Mouse (Mus musculus) retina, embryonic 14.5 days (tissue): ENCODE results near the gene Cad.

ENCODE experiments used
- DNase-seq: peaks from one replicate; pipeline ENCODE4 v3.0.0-alpha.2; 2015; ENCODE audit warnings: low spot score

Gene Cad

DNA sequence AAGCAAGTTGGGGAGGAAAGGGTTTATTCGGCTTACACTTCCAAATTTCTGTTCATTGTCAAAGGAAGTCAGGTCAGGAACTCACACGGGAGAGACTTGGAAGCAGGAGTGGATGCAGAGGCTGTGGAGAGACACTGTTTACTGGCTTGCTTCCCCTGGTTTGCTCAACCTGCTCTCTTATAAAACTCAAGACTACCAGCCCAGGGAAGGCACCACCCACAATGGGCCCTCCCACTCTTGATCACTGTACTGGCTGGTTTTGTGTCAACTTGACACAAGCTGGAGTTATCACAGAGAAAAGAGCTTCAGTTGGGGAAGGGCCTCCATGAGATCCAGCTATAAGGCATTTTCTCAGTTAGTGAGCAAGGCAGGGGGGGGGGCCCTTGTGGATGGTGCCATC lies 16.5 kb downstream of the Cad start:
- no peak for DNase-seq

- no peak for DNase-seq
Measured at GRCm38 (mm10) chr5:31071821-31072220, 17.2 kb downstream of the Cad start.

DNA sequence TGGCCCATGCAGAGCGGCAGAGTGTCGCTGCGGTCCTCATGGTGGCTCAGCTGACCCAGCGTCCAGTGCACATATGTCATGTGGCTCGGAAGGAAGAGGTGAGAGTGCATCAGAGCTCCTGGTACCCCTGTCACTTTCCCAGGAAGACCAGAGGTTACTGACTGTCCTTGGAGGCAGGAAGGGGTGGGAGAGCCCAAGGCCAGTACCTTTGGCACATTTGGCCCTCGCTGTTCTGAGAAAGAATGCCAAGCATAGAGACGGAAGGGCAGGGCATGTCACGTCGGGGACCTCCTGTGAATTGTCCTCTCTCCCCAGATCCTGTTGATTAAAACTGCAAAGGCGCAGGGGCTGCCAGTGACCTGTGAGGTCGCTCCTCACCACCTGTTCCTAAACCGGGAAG lies 18.6 kb downstream of the Cad start:
- no peak for DNase-seq

DNA sequence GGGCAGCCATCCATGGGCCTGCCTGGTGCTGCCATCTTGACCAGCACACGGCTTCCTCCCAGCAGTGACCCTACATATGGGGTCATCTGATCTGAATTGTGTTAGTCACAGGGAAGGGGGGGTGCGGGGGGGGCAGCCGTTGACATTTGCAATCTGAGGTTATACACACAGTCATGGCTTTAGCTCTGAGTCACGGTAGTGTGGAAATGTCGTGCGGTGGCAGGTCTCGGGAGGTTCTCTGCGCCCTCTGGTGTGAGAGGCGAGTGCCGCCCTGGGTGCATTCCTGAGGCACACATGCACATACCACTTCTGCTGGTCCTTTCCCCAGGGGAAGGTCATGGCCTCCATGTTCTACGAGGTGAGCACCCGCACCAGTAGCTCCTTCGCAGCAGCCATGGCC lies 21.8 kb downstream of the Cad start:
- no peak for DNase-seq

- no peak for DNase-seq
Measured at GRCm38 (mm10) chr5:31080059-31080794, 25.6 kb downstream of the Cad start.

- no peak for DNase-seq
Measured at GRCm38 (mm10) chr5:31080795-31081164, 26.2 kb downstream of the Cad start.

DNA sequence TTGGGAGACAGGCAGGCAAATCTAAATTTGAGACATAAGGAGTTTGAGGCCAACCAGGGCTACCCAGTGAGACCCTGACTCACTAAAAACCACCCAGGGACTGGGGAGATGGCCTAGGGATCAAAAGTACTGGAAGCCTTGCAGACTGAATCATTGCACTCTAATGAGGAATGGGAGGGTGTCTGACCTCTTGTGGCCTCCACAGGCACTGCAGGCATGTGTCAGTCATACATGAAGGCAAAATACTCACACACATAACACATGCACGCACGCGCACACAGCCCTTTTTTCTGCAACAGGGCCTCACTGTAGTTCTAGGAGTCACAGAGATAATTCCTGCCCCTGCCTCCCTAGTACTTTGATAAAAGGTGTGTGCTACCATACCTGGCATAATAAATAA lies 26.8 kb downstream of the Cad start:
- DNase-seq: peak; percentile 72

DNA sequence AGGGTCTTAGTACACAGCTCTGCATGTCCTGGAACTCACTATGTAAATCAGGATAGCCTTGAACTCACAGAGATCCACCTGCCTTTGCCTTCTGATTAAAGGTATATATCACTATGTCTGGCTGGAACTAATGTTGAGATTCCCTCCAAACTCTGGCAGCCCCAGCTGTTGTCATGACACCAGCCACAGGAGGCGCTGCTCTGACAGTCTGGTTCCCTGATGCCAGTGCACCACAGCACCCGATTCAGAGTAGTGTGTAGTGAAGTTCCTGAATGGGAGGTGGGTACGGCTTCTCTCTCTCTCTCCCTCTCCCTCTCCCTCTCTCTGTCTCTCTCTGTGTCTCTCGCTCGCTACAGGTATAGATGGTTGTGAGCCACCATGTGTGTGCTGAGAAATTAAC lies 27.8 kb downstream of the Cad start:
- DNase-seq: peak; percentile 63

GRCm38 (mm10) chr5:31082935-31083625 lies 28.5 kb downstream of the Cad start:
- DNase-seq: peak; percentile 7

DNA sequence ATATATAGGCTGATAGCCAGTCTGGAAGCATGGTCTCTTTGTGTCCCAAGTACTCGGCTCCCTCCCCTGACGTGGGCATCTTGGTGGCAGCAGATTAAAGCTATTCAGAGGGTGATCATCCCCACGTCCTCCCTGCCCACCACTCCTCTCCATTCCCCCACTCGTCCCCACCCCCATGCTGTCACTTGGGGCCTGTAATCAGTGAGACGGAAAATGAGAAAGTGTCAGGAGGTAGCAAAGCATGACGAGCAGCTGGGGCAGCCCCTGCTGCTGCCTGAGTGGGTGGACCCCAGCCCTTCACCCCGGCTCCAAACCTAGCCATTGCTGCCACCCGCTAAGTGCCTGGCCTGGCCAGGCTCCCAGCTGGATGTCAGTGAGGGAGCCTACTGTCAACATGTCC lies 29.4 kb downstream of the Cad start:
- DNase-seq: peak; percentile 47

DNA sequence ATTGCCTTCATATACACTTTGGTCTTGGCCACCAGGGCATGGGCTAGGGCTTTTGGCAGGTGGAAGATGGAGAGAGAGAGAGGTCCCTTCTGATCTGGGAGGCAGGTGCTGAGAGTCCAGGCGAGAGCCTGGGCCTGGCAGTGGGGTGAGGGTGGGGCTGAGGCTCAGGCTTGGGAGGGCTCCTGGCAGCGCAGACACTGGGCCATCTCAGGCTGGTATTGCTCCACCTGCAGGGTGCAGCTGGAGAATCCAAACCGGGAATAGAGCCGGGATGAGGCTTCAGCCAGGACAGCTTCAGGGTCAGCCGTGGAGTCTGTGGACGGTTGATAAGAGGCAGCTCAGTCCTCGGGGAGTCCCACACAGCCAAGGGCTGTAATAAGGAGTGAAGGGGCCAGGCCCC lies 32.0 kb downstream of the Cad start:
- DNase-seq: no peak

GRCm38 (mm10) chr5:31087131-31087530 lies 32.6 kb downstream of the Cad start:
- DNase-seq: no peak

DNA sequence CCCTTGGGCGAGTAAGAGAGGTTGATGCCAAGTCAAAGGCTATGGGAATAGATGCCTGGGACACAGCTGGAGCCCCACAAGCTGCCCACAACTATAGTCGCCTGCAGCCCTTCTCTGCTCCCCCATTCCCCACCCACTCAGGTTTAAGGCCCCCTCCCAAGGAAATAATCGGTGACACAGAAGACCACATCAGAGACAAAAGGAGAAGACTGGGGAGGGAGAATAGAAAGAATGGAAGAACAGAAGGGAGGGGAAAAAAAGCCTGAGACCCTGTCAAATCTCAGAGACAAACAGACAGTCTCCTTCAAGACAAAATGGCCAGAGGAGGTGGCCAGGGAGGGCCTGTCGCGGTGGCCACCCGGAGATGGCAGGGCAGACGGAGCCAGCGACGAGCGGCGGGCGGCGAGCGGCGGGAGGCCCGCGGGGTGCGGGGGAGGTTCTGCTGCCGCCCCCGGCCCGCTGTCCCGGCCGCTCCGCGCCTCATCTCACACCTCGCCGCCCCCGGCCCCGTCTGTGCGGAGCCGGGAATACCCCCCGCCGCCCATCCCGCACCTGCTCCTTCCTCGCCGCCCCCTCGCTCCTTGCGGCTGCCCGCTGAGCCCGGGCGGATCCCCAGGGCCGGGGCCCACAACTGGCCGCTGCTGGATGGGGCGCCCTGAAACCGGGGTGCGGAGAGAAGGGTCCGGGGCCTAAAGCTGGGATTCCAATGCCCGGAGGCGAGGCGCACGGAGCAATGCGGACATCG lies 37.8 kb downstream of the Cad start:
- peak; percentile 18 for DNase-seq

GRCm38 (mm10) chr5:31093151-31094041 lies 38.8 kb downstream of the Cad start:
- peak; percentile 58 for DNase-seq

DNA sequence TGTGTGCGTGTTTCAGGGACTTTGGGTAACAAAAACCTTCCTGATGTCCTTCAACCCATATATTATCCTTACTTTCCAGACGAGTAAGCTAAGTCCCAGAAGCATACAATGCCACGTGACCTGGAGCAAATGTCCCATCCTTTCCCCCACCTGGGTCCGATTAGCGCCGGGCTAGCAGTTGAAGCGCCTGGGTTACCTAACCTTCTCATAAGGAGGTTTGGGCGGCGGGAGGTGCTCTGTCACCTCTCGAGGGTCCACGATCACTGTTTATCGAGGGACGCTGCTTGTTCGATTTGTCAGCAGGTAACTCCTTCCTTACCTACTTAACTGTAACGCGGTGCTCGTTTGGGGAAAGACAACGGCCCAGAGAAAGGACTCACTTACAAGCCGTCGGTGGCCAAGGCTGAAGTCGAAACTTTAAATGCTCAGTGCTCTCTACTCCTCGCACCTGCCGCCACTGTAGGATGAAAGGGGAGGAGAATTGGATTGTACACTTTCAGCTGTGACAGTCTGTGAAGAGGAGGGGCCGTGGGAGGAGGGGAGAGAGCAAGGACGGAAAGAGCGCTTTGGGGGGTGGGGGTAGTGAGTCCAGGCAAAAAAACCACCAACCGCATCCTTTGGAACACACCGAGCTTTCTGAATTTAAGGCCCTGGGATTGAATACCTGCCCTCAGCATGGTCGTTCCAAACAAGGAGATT lies 39.7 kb downstream of the Cad start:
- peak; percentile 31 for DNase-seq

- peak; percentile 61 for DNase-seq
Measured at GRCm38 (mm10) chr5:31094799-31095691, 40.5 kb downstream of the Cad start.

DNA sequence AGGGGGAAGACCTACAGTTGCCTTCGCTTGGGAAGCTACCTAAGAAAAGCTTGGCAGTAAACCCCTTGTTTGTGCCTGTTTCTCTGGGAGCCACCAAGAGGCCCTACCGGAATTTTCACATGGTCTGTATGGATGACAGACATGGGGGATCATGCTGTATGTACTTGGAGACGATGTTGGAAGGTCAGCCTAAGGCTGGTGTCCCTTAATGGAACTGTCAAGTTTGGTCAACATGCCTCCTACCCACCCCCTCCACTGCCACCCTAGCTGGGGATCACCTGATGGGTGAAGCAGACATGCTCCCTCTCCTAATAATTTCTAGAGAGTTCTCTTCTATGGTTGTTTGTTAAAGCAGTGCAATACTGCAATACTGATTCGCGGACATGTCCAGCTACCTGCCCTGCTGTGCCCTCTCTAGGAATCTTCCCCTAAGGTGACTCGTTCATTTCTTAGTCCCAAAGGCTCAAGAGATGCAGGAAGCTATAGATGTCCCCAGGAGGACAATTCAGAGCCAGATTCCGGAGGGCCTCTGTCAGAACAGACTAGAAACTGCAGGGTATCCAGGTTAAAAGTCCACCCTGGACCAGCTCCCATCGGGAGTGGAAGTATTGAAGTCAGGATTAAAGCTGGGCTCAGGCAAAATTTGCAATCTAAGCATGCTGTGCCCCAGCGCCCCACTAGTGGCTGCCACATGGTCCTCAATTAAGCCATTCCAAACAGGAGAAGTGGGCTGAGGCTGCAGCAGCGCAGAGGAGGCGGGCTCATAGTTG lies 41.3 kb downstream of the Cad start:
- peak; percentile 13 for DNase-seq

GRCm38 (mm10) chr5:31105814-31106335 lies 51.3 kb downstream of the Cad start, which contains the start of gene Dnajc5g:
Gene Dnajc5g (plus strand): TSS chr5:31106285.
- DNase-seq: no peak

- no peak for DNase-seq
Measured at GRCm38 (mm10) chr5:31108000-31108490, 53.5 kb downstream of the Cad start, which contains the start of gene Slc30a3. Gene Slc30a3 (minus strand): TSS chr5:31108237.
